Mouse (Mus musculus) ES-E14 (cell line): ENCODE measurements around the gene Casp8. TPM values are rescaled to one million over a fixed set of nuclear protein-coding genes. Genes with fewer than 3 reads are reported as not detected.

Experiments
- total RNA-seq: library from RNA; depleted of rRNA; stranded (reverse); fragments of 300-350 nt; gene quantifications from 2 replicates; pipeline ENCODE4 v1.2.3, GENCODE M21; 2012; rRNA removed

The Casp8 gene
- total RNA-seq, 1 experiment: 2.5 TPM

Other genes starting within 250 kb of the Casp8 start
- gene Fam126b, start 209.1 kb upstream of the Casp8 start, total RNA-seq: 17.6 and 22.7 TPM in 2 replicates
- gene Ndufb3, start 209.0 kb upstream of the Casp8 start, total RNA-seq: 120 and 124 TPM in 2 replicates
- gene Als2cr12, start 99.4 kb upstream of the Casp8 start, total RNA-seq: 0.22 TPM in 1 of 2 replicates, not detected in the other
- gene Cflar, start 83.9 kb upstream of the Casp8 start, total RNA-seq: 12.9 and 16.4 TPM in 2 replicates
- gene Trak2, start 178.1 kb downstream of the Casp8 start, total RNA-seq: 17.0 and 19.7 TPM in 2 replicates
- 2.1 and 2.7 TPM in 2 replicates for gene Stradb, start 178.1 kb downstream of the Casp8 start, total RNA-seq